Mouse (Mus musculus): ENCODE data around the gene Mrps7. TPM values are rescaled to one million over a fixed set of nuclear protein-coding genes. Genes with fewer than 3 reads are reported as not detected.

Mrps7 gene
- 10 to 100 TPM; 72.9 to 77.3 TPM for total RNA-seq (2021)
- long read RNA-seq, experiment 1, transcript Mrps7-201 (5 exons, 1,962 nt) = major isoform, 108 of 117 reads
- long read RNA-seq, experiment 1, partial matches to known transcripts = 2 of 117 reads
- long read RNA-seq, experiment 1, other reads (novel, unspliced or antisense) = 7 of 117 reads
- long read RNA-seq, experiment 2, transcript Mrps7-201 (5 exons, 1,962 nt) = major isoform, 145 of 167 reads
- long read RNA-seq, experiment 2, partial matches to known transcripts = 8 of 167 reads
- long read RNA-seq, experiment 2, other reads (novel, unspliced or antisense) = 13 of 167 reads

DNA sequence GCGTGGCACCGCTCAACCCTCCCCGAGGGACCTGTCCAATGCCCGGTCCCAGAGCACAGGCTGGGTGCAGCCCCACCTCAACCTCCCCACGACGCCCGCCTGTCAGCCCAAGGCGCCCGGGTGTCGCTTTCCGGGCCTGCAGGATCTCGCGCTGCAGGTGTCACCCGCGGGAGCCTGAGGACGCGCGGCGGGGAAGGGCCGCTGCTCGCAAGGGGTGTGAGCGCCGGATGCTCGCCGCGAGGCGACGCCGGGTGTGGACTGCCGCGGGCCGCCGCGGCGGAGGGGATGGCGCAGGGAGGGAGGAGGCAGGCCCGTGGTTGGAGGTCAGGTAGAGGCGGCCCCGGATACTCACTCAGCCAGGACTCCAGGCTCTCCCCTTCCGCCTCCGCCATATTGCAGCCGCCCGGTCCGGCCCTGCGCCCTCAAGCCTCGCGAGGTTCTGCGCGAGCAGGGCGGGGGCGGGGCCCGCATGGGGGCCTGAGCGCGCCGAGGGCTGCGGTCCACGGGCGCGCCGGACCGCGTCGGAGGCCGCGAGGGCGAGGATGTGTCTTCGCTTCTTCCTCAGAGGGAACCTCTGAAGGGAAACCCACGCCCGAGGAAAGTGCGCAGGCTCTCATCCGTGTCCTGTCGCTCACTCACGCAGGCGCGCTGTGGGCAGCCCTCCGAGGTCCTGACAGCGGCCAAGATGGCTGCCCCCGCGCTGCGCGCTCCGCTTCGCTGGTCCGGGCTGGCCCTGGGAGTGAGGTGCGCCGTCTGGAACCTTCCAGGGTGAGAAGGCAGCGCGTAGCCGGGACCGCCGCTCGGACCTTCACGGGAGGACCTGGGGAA is at the start of gene Mrps7, which contains the start of gene Gga3:
Gene Mrps7 (plus strand): TSS at position 450 of the 828 bp plus-strand sequence.
Gene Gga3 (minus strand): TSS at position 576 of the 828 bp plus-strand sequence.
- DNase-seq (ENCODE audit: low spot score in 2 of 2) = peak; percentile 84 to 87

DNA sequence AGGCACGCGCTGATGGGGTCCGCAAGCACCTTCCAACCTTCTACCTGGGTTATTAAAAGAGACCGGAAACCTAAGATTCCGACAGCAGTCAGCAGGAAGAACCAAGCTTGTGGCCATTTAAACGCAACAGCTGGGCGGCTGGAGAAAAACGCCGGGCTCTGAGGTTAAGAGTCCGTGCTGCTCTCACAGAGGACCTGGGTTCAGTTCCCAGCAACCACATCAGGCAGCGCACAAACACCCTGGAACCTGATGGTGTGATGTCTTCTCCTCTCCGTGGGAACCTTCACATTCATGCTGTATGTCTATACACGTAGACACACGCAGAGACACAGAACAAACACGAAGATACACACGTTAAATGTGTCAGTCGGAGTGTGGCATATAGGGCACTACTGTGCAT is 48.0 kb upstream of the Mrps7 start:
- no peak for DNase-seq (ENCODE audit: low spot score in 2 of 2)

DNA sequence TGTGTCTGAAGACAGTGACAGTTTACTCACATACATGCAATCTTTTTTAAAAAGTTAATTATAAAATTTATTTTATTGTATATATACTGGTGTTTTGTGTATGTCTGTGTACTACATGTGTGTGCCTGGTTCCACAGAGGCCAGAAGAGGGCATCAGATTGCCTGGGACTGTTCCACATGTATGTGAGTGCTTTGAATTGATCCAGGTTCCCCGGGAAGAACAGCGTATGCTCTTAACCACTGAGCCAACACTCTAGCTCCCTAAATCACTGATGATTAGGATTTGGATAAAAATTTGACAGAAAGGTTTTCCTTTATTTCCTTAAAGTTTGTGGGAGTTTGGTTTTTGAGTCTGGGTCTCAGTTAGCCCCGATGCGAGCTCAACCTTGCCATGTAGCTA is 40.3 kb upstream of the Mrps7 start:
- DNase-seq (ENCODE audit: low spot score in 2 of 2) = no peak

DNA sequence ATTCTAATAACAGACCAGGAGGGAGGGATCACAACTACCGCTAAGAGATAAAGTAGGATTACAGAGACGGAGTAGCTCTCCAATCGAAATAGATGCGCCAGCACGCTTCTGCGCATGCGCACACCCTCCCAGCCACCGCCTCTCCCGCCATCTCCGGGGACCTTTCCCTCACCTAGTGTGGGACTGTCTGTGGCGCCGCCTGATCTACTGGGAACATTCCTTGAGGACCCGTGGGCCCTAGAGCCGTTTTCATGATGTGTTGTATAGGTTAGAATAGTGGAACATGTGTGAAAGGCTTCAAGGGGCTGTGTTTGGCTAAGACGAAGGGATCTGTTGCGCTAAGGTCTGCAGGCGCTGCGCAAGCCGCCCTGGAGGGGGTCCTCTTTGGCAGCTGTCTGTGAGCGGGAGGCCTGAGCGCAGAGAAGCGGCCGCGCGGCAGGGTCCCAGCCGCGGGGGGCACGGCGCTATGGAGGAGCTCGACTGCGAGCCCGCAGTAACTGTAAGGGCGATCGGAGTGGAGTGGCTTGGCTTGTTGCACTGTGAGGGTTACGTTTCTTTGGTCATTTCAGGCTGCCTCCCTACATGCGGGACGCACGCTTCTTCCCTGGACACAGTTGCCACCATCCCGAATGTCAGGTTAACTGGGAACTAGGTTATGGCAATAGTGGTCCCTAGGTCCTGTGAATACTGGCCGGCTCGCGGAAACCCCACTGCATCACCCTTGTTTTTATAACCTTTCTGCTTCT is 39.5 kb upstream of the Mrps7 start, which contains the start of gene Nup85:
Gene Nup85 (plus strand): TSS at position 371 of the 746 bp plus-strand sequence.
- DNase-seq (ENCODE audit: low spot score in 2 of 2) = peak; percentile 94 to 97

DNA sequence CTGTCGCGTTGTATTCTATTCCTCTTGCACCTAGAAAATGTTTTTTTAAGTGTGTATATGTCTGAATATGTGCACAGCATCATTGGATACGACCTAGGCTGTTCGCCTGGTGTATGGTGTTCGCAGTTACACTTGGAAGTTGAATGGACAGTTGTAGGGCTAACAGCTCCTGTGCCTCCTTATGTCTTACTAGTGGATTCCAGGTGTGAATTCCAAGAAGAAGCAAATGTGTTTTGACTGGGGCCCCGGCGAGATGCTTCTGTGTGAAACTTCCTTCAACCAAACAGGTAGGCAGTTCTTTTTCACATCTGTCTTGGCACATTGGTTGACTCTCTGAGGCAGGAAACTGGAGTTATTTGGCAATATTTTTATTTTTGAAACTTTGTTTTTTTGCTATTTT is 38.8 kb upstream of the Mrps7 start:
- no peak for DNase-seq (ENCODE audit: low spot score in 2 of 2)

DNA sequence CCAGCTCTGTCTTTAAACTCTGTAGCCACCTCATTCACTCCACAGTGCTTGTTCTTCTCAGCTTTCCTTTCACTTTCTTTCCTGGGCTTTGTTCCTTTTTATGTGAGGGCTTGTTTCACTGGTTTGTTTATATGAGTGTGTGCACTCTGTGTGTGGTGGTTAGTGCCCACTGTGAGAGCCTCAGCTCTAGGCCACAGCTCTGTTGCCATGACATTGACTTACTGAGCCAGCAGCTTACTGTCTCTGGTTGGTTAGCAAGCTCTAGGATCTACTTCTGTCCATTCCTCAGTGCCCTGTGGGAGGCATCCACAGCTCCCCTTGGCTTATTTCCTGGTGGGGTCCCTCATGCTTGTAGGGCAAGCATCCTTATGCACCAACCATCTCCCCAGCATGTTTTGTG is 24.6 kb upstream of the Mrps7 start:
- no peak for DNase-seq (ENCODE audit: low spot score in 2 of 2)

DNA sequence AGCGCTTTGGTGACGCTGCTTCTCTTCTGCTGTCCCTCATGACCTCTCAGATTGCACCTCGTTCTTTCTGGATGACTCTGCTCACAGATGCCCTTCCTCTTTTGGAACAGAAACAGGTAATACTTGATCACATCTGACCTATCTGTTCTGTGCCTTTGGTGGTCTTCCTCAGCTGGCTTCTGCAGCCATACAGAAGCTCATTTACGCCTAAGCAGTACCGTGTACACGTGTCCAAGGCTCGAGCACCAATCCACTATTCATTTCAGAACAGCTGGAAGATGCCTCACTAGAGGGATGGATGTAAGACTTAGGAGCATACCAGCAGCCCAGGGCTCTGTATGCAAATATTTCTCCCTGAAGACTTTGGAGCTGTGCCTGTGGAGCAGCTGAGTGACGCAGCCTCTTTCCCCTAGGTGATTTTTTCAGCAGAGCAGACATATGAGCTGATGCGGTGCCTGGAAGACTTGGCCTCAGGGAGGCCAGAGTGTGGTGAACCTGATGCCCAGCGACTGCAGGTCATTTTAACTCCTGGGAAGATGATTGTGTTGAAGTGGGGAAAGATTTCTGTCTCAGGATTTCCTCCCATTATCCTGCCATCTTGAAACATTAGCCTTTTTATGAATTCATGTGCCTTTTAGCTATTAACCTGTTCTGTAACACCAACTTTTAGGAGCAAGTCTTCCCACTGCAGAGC is 20.7 kb upstream of the Mrps7 start:
- DNase-seq (ENCODE audit: low spot score in 2 of 2) = no peak

DNA sequence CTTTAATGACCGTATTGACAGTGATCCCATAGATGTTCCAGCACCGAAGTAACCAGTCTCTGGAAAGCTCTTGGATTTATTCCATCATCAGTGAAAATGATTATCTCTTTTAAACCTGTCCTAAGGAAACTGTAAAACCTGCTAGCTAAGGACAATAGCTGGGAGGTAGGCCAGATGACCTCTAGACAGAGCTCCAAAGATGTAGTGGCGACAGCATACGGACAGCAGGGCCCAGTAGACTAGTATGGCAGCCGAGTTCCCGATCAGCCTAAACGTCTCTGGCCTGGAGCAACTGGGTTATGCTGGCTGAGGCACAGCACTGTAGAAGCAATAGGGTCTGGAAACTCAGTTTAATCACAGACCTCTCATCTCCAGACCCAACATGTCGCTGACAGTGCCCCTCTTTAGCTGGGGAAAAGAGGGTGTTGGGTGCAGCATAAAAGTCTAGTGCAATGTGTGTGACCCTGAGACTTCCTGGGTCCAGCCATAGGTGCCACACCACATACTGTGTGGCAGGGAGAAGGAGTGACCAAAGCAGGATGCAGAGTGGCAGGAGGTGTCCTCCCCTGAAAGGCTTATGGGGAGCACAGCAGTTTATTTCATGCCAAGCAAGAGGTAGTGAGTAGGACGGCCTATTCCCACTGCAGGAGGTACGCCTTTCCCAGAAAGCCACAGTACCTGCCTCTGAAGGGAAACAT is 19.2 kb upstream of the Mrps7 start:
- DNase-seq (ENCODE audit: low spot score in 2 of 2) = no peak

DNA sequence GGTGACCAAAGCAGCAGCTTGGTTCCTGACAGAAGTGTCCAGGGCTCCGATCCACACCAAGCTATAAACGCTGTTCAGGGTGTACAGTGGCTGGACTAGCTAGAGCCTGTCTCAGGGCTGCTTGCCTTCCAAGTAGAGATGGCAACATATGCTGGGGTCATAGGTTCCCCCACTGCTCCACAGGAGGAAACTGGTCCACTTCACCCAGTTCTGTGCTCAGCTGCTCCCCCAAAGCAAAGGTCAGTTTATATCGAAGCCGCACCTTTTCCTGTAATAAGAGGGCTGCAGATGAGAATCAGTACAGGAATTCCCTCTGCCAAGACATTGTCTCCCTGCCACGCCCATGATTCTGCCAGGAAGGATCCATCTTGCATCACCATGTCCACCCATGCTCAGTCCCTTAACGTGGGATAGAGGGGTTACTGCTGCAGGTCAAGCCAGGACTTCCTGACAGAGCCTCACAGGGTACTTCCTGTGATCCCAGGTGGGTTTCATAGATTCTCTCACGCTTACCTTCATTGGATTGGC is 18.1 kb upstream of the Mrps7 start:
- DNase-seq (ENCODE audit: low spot score in 2 of 2) = no peak

DNA sequence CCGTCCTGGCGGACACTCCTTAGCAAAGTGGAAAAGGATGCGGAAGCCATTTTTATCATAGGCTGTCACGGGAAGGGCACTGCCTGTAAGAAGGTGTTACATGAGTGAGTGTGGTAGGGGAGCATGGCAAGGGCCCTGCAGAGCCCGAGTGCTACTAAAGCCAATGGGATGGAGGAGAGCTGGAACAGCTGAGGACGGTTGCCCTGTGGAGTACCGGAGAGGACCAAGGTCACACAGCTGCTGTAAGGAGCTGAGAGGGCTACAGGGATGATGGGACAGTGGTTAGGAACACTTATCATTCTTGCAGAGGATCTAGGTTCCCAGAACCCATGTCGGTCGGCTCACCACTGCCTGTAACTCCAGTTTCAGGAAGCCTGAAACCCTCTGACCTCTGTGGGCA is 17.3 kb upstream of the Mrps7 start:
- no peak for DNase-seq (ENCODE audit: low spot score in 2 of 2)

DNA sequence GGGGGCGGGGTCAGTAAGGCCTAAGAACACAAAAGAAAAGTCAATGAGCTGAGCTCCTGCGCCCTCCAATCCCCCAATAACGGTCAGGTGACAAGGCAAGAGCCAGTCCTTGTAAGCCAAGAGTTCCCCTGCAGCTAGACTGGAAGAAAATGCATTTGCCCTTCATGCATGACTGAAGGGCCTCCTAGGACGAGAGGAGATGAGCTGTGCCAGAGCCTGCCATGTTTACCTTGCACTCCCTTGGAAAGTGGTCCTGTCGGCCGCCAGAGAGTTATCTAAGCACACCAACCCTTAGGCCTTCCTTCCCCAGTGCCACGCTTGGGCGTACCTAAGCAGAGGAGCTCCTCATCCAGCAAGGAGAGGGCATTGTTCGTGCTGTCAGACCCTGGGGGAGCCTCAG is 15.7 kb upstream of the Mrps7 start:
- DNase-seq (ENCODE audit: low spot score in 2 of 2) = no peak

DNA sequence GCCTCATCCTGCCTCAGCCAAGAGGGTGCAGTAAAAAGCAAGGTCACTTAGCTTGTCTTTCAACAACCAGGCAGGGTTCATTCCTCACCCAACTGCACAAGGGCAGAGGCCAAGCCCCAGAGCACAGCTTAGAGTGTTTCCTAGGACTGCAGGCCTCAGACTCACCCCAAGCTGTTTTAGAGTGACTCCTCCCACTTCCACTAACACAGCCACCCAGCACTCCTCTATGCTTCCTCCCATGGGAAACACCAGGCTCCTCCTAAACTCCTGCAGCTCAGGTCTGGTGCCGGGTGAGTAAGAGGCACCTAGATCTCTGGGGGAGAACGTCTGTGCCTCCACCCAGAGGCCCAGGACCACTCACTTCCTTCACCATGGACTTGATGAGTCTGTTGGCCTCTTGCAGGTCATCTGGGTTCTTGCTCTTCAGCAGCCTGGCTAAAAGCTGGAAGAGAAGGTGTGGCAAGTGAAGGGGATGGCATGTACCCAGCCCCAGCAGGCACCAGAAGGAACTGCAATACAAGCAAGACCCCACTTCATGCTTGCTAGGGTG is 13.1 kb upstream of the Mrps7 start:
- no peak for DNase-seq (ENCODE audit: low spot score in 2 of 2)

DNA sequence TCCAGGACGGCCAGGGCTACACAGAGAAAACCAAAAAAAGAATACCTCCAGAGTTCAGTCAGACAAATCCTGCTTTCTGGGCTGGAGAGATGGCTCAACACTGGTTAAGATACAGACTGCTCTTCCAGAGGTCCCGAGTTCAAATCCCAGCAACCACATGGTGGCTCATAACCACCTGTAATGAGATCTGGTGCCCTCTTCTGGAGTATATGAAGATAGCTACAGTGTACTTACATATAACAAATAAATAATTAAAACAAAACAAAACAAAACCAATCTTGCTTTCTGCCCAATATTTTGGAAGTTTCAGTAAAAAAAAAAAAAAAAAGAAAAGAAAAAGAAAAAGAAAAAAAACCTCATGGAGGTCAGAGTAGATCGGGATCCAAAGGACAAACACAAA is 8.5 kb upstream of the Mrps7 start:
- DNase-seq (ENCODE audit: low spot score in 2 of 2) = no peak

DNA sequence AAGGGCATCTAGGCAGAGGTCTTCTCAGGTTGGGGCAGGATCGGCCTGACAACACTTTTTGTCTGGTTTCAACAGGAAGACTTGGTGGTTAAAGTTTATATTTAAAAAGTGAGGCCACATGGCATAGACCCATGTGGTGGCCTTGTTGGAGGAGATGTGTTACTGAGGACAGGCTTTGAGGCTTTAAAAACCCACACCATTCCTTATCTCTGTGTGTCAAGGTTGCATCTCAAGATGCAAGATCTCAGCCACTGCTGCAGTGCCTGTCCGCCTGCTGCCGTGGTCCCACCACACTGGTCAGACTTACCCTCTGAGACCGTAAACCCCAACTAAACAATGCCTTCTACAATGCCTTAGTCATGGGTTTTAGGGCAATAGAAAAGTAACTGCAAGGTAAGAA is 5.4 kb upstream of the Mrps7 start:
- no peak for DNase-seq (ENCODE audit: low spot score in 2 of 2)

DNA sequence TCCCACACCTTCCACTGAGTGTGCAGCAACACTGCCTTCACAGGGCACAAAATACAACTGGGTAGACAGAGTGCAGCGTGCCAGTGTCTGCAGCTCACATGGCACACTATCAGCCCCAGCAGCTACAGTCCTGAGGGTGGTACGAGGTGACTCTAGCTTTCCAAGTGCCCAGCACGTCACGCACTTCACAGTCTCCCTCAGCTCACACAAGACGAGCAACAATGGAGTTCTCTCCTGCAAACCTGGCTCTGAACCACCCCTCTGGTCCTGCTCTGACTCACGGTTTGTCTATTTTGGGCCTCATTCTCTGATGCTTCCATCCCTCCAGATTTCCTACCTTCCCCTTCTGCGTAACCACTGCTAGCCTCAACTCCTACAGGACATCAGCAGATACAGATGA is 4.0 kb upstream of the Mrps7 start:
- DNase-seq (ENCODE audit: low spot score in 2 of 2) = no peak

DNA sequence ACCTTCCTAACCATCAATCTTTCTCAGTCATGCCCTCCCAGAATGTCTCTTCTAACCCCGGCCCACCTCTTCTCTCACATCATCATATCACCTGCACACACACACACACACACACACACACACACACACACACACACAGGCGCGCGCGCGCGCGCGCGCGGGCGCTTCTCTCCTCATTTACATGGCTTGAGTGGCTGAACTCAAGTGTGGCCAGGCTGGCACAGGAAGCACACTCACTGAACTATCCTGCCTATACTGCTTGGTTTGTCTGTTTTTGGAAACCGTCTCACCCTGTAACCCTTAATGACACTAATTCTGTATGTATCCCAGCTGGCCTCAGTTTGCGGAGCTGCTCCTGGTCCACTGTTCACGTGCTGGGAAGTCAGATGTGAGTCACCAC is 3.0 kb upstream of the Mrps7 start:
- DNase-seq (ENCODE audit: low spot score in 2 of 2) = no peak

DNA sequence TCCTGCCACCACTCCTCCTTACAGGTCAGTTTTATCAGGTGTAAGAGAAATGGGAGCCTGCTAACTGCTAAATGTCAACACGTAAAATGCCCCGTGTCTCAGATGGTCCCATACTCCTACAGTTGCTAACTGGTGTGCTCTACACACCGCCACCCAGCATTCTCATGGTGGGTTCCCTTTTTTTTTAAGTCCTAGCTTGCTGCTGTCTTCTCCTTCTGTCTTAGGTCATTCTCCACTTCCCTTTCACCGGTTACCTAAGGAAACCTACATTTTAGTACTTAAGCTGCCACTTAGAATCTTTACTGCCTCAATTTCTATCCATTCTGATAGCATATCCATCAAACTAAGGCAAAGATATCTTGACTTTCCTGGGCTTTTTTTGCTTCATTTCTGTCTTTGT is 2.6 kb upstream of the Mrps7 start:
- DNase-seq (ENCODE audit: low spot score in 2 of 2) = no peak

DNA sequence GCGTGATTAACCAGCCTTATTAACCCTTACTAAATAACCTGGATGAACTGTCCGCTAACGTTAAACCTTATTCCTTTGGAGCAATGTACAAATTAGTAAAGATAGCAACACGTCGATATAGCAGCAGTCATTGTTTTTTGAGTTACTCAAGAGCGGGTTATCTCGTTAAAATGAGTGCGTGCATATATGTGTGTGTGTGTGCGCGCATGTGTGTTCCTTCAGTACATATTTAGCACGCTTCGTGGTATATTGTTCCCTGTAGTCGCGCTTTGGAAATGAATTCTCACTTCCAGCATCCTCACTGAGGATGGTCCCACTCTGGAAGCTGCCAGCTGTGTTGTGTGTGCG is 623 bp upstream of the Mrps7 start:
- DNase-seq (ENCODE audit: low spot score in 2 of 2) = no peak

DNA sequence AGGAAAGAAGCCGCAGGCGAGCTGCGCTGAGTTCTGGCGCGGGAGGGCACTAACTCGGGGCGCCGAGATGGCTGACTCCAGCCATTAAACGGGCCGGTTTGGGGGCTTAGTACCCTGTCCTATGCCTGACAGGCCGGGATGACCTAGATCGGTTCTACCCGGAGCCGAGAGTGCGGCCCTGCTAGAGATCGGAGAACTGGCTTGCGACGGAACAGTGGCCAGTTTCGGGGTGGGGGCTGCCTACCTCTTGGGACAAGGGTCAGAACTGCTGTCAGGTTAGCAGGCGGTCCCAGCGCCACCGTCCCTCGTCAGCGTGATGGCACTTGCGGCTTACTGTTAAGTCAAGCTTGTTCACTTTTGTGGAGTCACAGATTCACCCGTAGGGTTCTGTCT is 575 bp downstream of the Mrps7 start:
- DNase-seq (ENCODE audit: low spot score in 2 of 2) = peak in 1 of 2 experiments; percentile 38

DNA sequence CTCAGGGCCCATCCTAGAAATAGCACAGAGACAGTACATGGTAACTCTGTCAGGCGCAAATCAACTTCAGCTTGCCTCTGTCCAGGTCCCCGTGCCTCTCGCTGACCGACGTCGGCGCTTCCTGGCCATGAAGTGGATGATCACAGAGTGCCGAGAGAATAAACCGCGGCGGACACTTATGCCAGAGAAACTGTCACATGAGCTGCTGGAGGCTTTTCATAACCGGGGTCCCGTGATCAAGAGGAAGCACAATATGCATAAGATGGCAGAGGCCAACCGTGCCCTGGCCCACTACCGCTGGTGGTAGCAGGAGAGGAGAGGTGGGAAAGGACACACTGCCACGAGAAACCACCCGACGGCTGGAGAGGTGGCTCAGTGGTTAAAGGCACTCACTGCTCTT is 3.0 kb downstream of the Mrps7 start:
- DNase-seq (ENCODE audit: low spot score in 2 of 2) = no peak
